Mouse (Mus musculus) left cerebral cortex, postnatal 25 days (tissue): ENCODE data around the gene Stx18. TPM values are rescaled to one million over a fixed set of nuclear protein-coding genes. Genes with fewer than 3 reads are reported as not detected.
A peak's percentile ranks its signal among the peaks of the same experiment; 100 is the strongest.

Source experiments
- DNase-seq, 2 experiments: peaks; one replicate each; pipeline ENCODE4 v3.0.0; 2022; ENCODE audit warnings: low spot score in 2 of 2, mixed read lengths in 1 of 2
- intact Hi-C: fragments of 180-260 bp; cut with DNase I; formaldehyde crosslinking; loops from one replicate; pipeline ENCODE4 v1.15.1; 2025
- total RNA-seq, 2 experiments: library from RNA; stranded (reverse); gene quantifications; 2 replicates each; pipeline ENCODE4 v1.2.3; 2021

Gene Stx18
- 10 to 100 TPM; 36.4 to 41.1 TPM for total RNA-seq

DNA sequence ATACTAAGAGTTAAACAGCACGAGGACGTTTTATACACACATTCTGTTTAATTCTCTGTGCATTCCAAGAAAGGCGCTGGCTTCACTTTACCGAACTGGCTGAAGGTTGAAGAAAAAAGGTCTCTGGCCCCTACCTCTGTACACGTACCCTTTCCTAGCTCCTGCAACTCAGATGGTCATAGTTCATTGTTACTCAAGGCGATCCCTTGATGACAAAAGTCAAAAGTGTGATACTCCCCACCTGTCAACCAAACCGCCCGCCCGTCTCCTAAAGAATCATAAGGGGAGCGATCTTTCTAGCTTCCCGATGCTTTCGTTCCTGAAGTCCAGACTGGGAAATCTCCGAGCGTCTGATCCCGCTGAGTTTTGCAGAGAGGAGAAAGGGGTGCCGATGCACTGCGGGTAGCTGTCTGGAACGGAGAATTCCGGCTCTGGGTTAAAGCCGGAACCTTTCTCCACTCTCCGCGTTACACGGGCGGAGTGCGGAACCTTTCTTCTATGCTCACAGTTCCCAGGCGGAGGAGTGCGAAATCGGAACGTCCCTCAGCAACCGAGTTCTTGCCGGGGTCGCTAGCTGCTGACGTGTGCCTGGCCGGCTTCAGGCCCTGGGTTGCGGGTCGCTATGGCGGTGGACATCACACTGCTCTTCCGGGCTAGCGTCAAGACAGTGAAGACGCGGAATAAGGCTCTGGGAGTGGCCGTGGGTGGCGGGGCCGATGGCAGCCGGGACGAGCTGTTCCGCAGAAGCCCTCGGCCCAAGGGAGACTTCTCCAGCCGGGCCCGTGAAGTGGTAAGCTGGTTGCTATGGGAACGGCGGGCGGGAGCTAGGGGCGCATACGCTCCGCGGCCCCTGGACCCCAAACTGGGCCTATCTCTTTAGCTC lies at the start of gene Stx18:
Stx18 (plus strand) TSS at position 33 of the 883 bp plus-strand sequence.
- DNase-seq: peak; percentile 88 to 94
- intact Hi-C loops: no loop called here

- intact Hi-C loops: no loop called here
These were observed 46.2 kb upstream of the Stx18 start for GRCm38 (mm10) chr5:37992346-37992745.

GRCm38 (mm10) chr5:37998805-37999204 lies 39.7 kb upstream of the Stx18 start:
- no peak for DNase-seq
- intact Hi-C loops: no loop called here

More at GRCm38 (mm10) chr5:37992346-37992745, 46.2 kb upstream of the Stx18 start:
- no peak for DNase-seq

GRCm38 (mm10) chr5:38002573-38002972 lies 36.0 kb upstream of the Stx18 start:
- intact Hi-C loops: no loop called here
- DNase-seq: no peak

- DNase-seq: no peak
- intact Hi-C loops: no loop called here
These were observed 33.8 kb upstream of the Stx18 start for GRCm38 (mm10) chr5:38004746-38005145.

GRCm38 (mm10) chr5:38006415-38007347 lies 31.9 kb upstream of the Stx18 start:
- DNase-seq: no peak
- intact Hi-C loops: no loop called here

DNA sequence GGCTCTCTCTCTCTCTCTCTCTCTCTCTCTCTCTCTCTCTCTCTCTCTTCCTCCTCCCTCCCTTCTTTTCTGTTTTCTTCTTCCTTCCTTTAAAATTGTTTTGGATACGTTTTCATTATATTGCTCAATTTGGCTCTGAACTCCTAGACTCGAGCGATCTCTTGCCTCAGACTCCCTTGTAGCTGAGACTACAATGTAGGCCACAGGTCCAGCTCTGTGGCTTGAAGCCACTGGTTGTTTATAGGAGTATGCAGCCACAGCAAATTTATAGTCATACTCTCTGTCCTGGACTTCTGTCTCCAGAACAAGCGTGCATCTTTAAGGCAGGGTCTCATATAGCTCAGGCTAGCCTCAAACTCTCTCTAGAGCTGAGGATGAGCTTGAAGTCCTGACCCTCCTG lies 29.5 kb upstream of the Stx18 start:
- no peak for DNase-seq
- intact Hi-C loops: no loop called here

DNA sequence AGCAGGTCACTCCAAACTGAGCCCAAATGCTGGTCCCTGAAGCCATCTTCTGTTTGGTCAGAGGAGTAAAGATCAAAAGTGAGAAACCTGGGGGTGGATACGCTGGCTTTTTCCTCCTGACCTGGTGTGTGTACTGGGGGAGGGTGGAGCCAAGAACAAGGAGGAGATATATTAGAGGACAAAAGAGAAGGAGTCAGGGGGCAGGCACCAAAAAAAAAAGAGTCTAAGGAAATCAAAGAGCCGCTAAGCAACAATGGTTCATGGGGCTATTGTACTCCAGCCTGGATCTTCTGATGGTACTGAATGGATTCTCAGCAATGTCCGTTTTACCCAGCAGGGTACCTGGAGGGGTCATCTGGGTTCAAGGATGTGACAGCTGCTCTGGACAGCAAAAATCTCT lies 23.6 kb upstream of the Stx18 start:
- intact Hi-C loops: no loop called here
- DNase-seq: no peak

DNA sequence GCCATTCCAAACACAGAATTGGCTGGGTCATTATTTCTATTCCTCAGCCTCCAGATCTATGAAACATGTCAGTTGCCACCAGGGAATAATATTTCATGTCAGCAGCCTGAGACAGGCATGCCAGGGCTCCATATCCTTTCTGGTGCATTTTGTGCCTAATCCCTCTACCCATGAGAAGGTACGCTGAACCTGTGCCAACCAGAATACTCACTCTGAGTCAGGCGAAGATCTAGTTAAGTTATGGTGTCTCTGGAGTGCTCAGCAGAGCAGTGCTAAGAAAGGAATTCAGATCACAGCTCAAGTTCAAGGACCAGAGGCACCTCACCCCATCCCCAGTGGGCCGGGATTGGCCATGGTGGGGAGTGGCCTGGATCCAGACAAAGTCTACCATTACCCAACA lies 21.6 kb upstream of the Stx18 start:
- no peak for DNase-seq
- intact Hi-C loops: no loop called here

DNA sequence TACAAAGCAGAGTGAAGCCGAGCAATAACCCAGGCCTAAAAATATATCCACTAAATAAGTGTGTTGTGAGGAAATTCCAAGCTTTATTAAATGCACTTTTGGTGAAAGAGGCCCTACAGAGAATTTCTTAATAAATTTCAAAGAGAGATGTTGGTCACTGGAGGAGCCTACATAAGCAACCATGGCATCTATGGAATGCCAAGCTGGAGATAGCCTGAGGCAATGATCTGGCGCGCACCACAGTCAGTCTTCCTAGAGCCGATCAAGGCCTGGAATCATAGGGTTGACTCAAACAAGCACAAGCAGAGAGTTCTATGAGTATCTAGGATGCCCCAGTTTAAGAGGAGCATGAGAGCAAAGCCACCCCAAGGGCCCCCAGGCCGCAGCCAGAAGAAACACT lies 10.9 kb upstream of the Stx18 start:
- no peak for DNase-seq
- intact Hi-C loops: no loop called here

DNA sequence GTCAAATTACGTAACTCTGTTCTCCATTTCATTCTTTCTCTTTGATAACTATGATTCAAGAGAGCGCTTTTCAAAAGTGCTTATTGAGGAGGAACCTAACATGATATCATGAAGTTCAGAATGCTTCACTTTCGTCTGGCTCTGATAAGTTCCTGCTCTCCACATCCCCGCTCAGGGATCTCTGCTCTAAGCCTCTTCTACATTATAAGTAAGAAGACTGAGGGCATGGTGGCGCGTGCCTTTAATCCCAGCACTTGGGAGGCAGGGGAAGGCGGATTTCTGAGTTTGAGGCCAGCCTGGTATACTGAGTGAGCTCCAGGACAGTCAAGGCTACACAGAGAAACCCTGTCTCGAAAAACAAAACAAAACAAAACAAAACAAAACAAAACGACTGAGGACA lies 268 bp upstream of the Stx18 start:
- peak in 1 of 2 experiments; percentile 6 for DNase-seq
- intact Hi-C loops: no loop called here

DNA sequence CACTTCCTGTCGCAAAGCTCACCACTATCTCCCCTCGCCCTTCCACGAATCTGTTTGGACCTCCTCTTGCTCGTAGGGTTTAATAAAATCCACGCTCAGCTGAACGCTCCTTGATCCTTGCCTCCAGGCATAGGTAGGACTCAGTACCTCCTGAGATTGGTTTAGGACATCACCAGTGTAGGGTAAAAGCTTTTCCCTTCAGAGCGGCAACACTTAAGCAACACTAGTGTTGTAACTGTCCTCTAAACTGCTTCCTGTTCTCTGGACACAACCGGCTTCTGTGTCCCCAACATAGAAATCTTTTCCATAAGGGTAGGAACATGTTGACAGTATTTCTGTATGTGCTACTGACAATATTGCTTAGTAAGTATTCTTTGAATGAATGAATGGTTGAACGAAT lies 1.3 kb downstream of the Stx18 start:
- DNase-seq: no peak
- intact Hi-C loops: no loop called here

GRCm38 (mm10) chr5:38044923-38045322 lies 6.4 kb downstream of the Stx18 start:
- intact Hi-C loops: no loop called here

DNA sequence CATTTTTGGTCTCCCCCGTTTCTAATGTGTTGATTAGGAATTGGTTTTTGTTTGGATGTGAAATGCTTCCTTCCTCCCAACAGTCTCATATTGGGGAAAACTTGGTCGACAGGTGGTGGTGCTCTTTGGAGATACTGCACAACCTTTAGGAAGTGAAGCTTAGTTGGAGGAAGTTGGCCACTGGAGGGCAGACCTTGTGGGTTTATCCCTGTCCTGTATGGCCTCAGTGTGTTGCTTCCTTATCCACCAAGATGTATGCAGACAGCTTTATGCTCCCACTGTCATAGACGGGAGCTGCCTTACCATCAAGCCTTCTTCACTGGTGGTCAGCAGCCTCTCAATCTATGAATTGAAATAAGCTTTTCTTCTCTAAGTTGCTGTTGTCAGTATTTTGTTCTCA lies 9.6 kb downstream of the Stx18 start:
- no peak for DNase-seq
- intact Hi-C loops: loop anchor here (1.0 kb wide), 1 partner anchor 37 kb away; no protein-coding TSS in a partner anchor

More at GRCm38 (mm10) chr5:38044923-38045322, 6.4 kb downstream of the Stx18 start:
- DNase-seq: peak in 1 of 2 experiments; percentile 66

DNA sequence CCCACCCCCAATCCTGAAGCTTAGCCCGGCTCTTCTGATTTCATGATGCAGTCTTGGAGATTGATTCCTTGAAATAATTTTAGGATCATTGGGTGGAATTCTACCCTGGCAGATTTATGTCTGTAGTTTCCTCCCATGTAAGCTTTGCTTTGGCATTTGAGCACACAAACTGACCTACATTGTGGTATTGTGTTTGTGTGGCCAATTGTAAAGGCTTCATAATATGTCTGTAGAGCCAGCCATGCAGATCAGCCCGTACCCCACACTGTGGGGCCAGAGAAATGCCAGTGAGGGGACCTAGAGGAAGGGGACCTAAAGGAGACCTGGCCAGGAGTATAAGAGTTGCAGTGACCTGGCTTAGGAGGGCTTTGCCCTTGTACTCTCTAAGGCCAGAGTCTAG lies 22.5 kb downstream of the Stx18 start:
- no peak for DNase-seq
- intact Hi-C loops: no loop called here

GRCm38 (mm10) chr5:38062709-38063108 lies 24.2 kb downstream of the Stx18 start:
- intact Hi-C loops: no loop called here
- DNase-seq: no peak

- intact Hi-C loops: no loop called here
- peak in 1 of 2 experiments; percentile 16 for DNase-seq
These were observed 24.8 kb downstream of the Stx18 start for GRCm38 (mm10) chr5:38063339-38063738.

DNA sequence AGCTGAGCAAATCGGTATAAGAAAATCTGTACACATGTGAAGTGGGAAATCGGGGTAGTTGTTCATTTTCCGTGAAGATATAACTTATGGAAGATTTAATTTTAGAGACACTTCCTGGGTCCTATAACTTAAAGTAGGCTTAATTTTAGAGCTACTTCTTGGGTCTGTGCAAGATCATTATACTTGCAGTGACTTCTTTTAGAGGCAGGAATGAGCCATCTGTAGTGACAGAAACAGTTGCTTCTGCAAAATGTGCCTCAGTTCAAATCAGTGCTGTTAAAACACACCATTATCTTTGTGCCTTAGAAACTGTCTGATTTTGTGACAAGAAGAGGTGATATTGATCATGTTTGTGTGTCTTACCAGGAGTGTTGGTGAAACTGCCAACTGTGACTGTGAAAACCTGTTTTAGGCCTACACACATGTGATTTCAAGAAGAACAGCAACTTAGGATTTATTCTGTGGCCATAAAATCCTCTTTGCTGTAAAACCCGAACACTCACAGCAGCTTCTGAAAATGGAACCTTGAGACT lies 25.6 kb downstream of the Stx18 start:
- intact Hi-C loops: no loop called here
- DNase-seq: peak in 1 of 2 experiments; percentile 61

- intact Hi-C loops: no loop called here
- peak in 1 of 2 experiments; percentile 16 for DNase-seq
These were observed 26.2 kb downstream of the Stx18 start for GRCm38 (mm10) chr5:38064701-38065100.

GRCm38 (mm10) chr5:38065454-38065853 lies 26.9 kb downstream of the Stx18 start:
- DNase-seq: no peak
- intact Hi-C loops: no loop called here
